ENCODE assay signal across 13 mouse cellular contexts in the genomic region with DNA sequence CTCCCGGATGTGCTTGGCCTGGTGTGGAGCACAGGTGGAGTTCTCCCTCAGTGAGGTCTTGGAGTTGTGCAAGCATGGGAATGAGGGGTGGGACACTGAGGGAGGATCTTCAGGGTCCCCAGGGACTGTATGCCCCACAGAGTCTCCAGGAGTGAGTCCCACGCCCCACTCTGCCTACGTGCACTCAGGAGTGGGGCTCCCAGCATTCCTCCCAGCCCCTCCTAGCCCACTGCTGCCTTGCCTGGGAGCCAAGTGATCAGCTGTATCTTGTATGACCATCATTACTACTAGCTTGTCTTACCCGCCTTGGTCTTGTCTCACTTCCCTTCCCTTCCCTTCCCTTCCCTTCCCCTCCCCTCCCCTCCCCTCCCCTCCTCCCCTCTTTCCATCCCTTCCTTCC. TPM values are rescaled to one million over a fixed set of nuclear protein-coding genes. Genes with fewer than 3 reads are reported as not detected.
DNase-seq lines count a peak whose midpoint lies in the region; ATAC-seq and TF ChIP-seq lines count a peak whose summit lies in the region.
"Not testable (repeated sequence)": the region's sequence is repeated elsewhere in the genome, so short reads cannot be mapped to it uniquely, and the experiment has no call there.
"Had no signal": no experiment of that assay in that cellular context is flagged by ENCODE, and none has a peak within 500 bp of the region (broad histone marks: within the 10 kb centered on the region; RNA-seq: fewer than 3 reads in every experiment).

No protein-coding gene starts in this region.

- WGBS in lung, embryonic 14.5 days: 85% methylated on average over 4 of the region's 4 CpGs

- H3K27ac ChIP-seq in lung, embryonic 14.5 days (ENCODE audit: low read depth): not testable (repeated sequence)

- DNase-seq in ES-CJ7 (ENCODE audit: low read depth, low spot score): peak; percentile 76
- DNase-seq in adrenal gland, postnatal 25 days: peak; percentile 55
- peak; percentile 3 for DNase-seq in embryo, embryonic 10 days (ENCODE audit: low spot score)
- peak; percentile 44 to 56 for DNase-seq in heart, postnatal 10 days
- DNase-seq in layer of hippocampus, adult 8-10 months (ENCODE audit: low spot score in 2 of 2): peak; percentile 50 to 73
- DNase-seq in lung, embryonic 14.5 days: peak; percentile 1
- peak; percentile 53 to 59 for DNase-seq in spleen, adult 18-20 months
- peak; percentile 43 for DNase-seq in thymus, postnatal 25 days

- H3K4me1 ChIP-seq in lung, embryonic 14.5 days (ENCODE audit: insufficient read depth): not testable (repeated sequence)

- intact Hi-C loops in heart, postnatal 10 days (cut with DNase I): not testable (repeated sequence)

- not testable (repeated sequence) for H3K27me3 ChIP-seq in lung, embryonic 14.5 days (ENCODE audit: insufficient read depth, low read length)

- H3K36me3 ChIP-seq in lung, embryonic 14.5 days (ENCODE audit: insufficient read depth): not testable (repeated sequence)

- H3K4me2 ChIP-seq in lung, embryonic 14.5 days: not testable (repeated sequence)

- H3K4me3 ChIP-seq in lung, embryonic 14.5 days (ENCODE audit: low read depth, low read length): not testable (repeated sequence)

- not testable (repeated sequence) for H3K9me3 ChIP-seq in lung, embryonic 14.5 days (ENCODE audit: low read depth, low read length)

- H3K9ac ChIP-seq in lung, embryonic 14.5 days: not testable (repeated sequence)

- not testable (repeated sequence) for TF ChIP-seq CTCF in lung, embryonic 14.5 days (IDR thresholded peaks at IDR 0.05; ENCODE audit: low read depth)

- ATAC-seq in lung, embryonic 14.5 days (ENCODE audit: insufficient read depth): not testable (repeated sequence)

RNA-seq across cellular contexts. Expression of a gene that starts 30.7 kb away (rescaled TPM):
- total RNA-seq in adrenal gland, postnatal 25 days (2021): 0.67 TPM in 1 of 2 replicates, not detected in the other
- under 1 TPM; 0.25 to 0.41 TPM for total RNA-seq in heart, postnatal 10 days (2021)
- 1 to 10 TPM in 2 of 4 experiments, under 1 TPM in 2; 0.83 to 1.9 (median 1.0) TPM for total RNA-seq in layer of hippocampus, adult 8-10 months (2022)
- 0.14 TPM in 1 of 2 replicates, not detected in the other for polyA plus RNA-seq in lung, embryonic 14.5 days (2014; fragmentation: Nextera tagmentation; extraction: Ambion mirVana)
- polyA plus RNA-seq: embryonic facial prominence, embryonic 12.5 days; forebrain, embryonic 13.5 days; hindbrain, embryonic 11.5 days; intestine, postnatal 0 days; liver, embryonic 11.5 days had no signal

Comparison
In these comparisons a context has a peak if more than half of its experiments do, and no peak if none do; other contexts are left out.
1. DNase-seq: peak in every context shown above with its lines; median percentile 76 in ES-CJ7; 62 in layer of hippocampus, adult 8-10 months; 56 in spleen, adult 18-20 months; 55 in adrenal gland, postnatal 25 days; 50 in heart, postnatal 10 days; 43 in thymus, postnatal 25 days; 3 in embryo, embryonic 10 days; 1 in lung, embryonic 14.5 days.